Mouse (Mus musculus) small intestine, adult 2 months (tissue): ENCODE measurements around the gene Far1. TPM values are rescaled to one million over a fixed set of nuclear protein-coding genes. Genes with fewer than 3 reads are reported as not detected.

ENCODE experiments used
- H3K27ac ChIP-seq: fragments of 200-500 bp; 2 replicates; pipeline ENCODE4 v1.5.1; 2012; ENCODE audit warnings: low read depth, low read length, control low read depth, inconsistent platforms; ENCODE audit not compliant: insufficient read depth
- H3K27me3 ChIP-seq: fragments of 200-500 bp; 2 replicates; pipeline ENCODE4 v1.6.1; 2012; ENCODE audit warnings: mild to moderate bottlenecking, moderate library complexity, low read length, inconsistent platforms; ENCODE audit not compliant: control insufficient read depth, insufficient read depth
- H3K36me3 ChIP-seq: fragments of 200-500 bp; 2 replicates; pipeline ENCODE4 v1.6.1; 2012; ENCODE audit warnings: mild to moderate bottlenecking, low read length, control low read depth, inconsistent platforms; ENCODE audit not compliant: control insufficient read depth, insufficient read depth
- H3K4me1 ChIP-seq: fragments of 200-500 bp; 2 replicates; pipeline ENCODE4 v1.6.1; 2012; ENCODE audit warnings: low read length, inconsistent platforms, mixed read lengths; ENCODE audit not compliant: control insufficient read depth, insufficient read depth, insufficient read length
- H3K4me3 ChIP-seq: fragments of 200-500 bp; 2 replicates; pipeline ENCODE4 v1.5.1; 2012; ENCODE audit warnings: low read depth, mild to moderate bottlenecking, control low read depth, inconsistent platforms, low read length, moderate library complexity
- CTCF ChIP-seq: fragments of 200-500 bp; IDR thresholded peaks from 2 replicates; pipeline ENCODE4 v1.5.1; 2012; ENCODE audit warnings: low read depth, mild to moderate bottlenecking, control low read depth, inconsistent platforms, low read length, moderate library complexity, mixed read lengths; ENCODE audit not compliant: insufficient replicate concordance, insufficient read length; ENCODE audit errors: extremely low read depth
- POLR2A ChIP-seq: fragments of 200-500 bp; IDR thresholded peaks from 2 replicates; pipeline ENCODE4 v1.6.1; 2012; ENCODE audit warnings: low read depth, mild to moderate bottlenecking, control low read depth, inconsistent platforms, low read length, moderate library complexity
- WGBS: fragments of 180-500 bp; shearing (Covaris S2); methylation state at CpG from one replicate; pipeline ENCODE4 v1.1.7; 2018; 5-methylcytosine and 5-hydroxymethylcytosine counted together
- polyA plus RNA-seq: library from polyadenylated mRNA; depleted of rRNA; stranded (reverse); fragments of >200 nt; gene quantifications from 2 replicates; pipeline ENCODE4 v1.2.3, GENCODE M21; 2012

The Far1 gene
- polyA plus RNA-seq, 1 experiment: 0.51 TPM

- whole genome bisulfite sequencing: 76% methylated on average over 4 of the region's 4 CpGs
- H3K27me3 ChIP-seq: peaks cover 8% of the 10 kb centered on the region; the same call in 1 of the 2 replicates
- H3K36me3 ChIP-seq: no peaks in the 10 kb centered on the region
- no peak overlapping the region for H3K27ac ChIP-seq
- H3K4me3 ChIP-seq: no peak overlapping the region
- H3K4me1 ChIP-seq: no peaks in the 10 kb centered on the region
- no peak for TF ChIP-seq CTCF
Observed at GRCm38 (mm10) chr7:113515831-113516230, 2.2 kb downstream of the Far1 start.

GRCm38 (mm10) chr7:113518419-113518818 lies 4.8 kb downstream of the Far1 start:
- 0 out of 2 replicates have a peak, but pooled peaks cover 2% of the 10 kb centered on the region for H3K27me3 ChIP-seq
- no peaks in the 10 kb centered on the region for H3K4me1 ChIP-seq
- H3K27ac ChIP-seq: no peak overlapping the region
- no peak overlapping the region for H3K4me3 ChIP-seq
- WGBS: 64% methylated on average over 3 of the region's 3 CpGs
- no peak for TF ChIP-seq CTCF
- TF ChIP-seq POLR2A: no peak
- no peaks in the 10 kb centered on the region for H3K36me3 ChIP-seq

- Histone ChIP-seq H3K27me3 (0 out of 2 replicates have a peak, but pooled peaks cover 1% of the 10 kb centered on the region), H3K27ac (no peak overlapping the region), H3K4me3 (no peak overlapping the region), H3K4me1 (no peaks in the 10 kb centered on the region), H3K36me3 (no peaks in the 10 kb centered on the region)
- 80% methylated on average over 2 of the region's 2 CpGs for WGBS
- no peak for TF ChIP-seq POLR2A
- TF ChIP-seq CTCF: no peak
Observed at GRCm38 (mm10) chr7:113518961-113519360, 5.3 kb downstream of the Far1 start.

GRCm38 (mm10) chr7:113543158-113543557 lies 29.5 kb downstream of the Far1 start:
- WGBS: 35% methylated on average over 1 of the region's 1 CpGs
- no peaks in the 10 kb centered on the region for H3K27me3 ChIP-seq
- TF ChIP-seq POLR2A (no peak), CTCF (no peak)
- H3K27ac ChIP-seq: no peak overlapping the region
- H3K4me3 ChIP-seq: no peak overlapping the region
- peaks cover 4% of the 10 kb centered on the region; the same call in 1 of the 2 replicates for H3K36me3 ChIP-seq
- no peaks in the 10 kb centered on the region for H3K4me1 ChIP-seq

GRCm38 (mm10) chr7:113551742-113552463 lies 38.3 kb downstream of the Far1 start:
- TF ChIP-seq POLR2A: no peak
- TF ChIP-seq CTCF: no peak
- Histone ChIP-seq H3K4me3 (no peak overlapping the region), H3K4me1 (no peaks in the 10 kb centered on the region), H3K27me3 (no peaks in the 10 kb centered on the region), H3K27ac (no peak overlapping the region), H3K36me3 (0 out of 2 replicates have a peak, but pooled peaks cover 2% of the 10 kb centered on the region)

GRCm38 (mm10) chr7:113552508-113552907 lies 38.9 kb downstream of the Far1 start:
- WGBS: 95% methylated on average over 2 of the region's 2 CpGs
- H3K27me3 ChIP-seq: no peaks in the 10 kb centered on the region
- H3K4me3 ChIP-seq: no peak overlapping the region
- no peak for TF ChIP-seq CTCF
- TF ChIP-seq POLR2A: no peak
- H3K27ac ChIP-seq: no peak overlapping the region
- H3K4me1 ChIP-seq: no peaks in the 10 kb centered on the region
- no peaks in the 10 kb centered on the region for H3K36me3 ChIP-seq

GRCm38 (mm10) chr7:113556138-113556537 lies 42.5 kb downstream of the Far1 start:
- no peak overlapping the region for H3K4me3 ChIP-seq
- no peaks in the 10 kb centered on the region for H3K27me3 ChIP-seq
- no peak overlapping the region for H3K27ac ChIP-seq
- no peaks in the 10 kb centered on the region for H3K36me3 ChIP-seq
- TF ChIP-seq POLR2A (no peak), CTCF (no peak)
- 57% methylated on average over 1 of the region's 1 CpGs for WGBS
- no peaks in the 10 kb centered on the region for H3K4me1 ChIP-seq

- no peaks in the 10 kb centered on the region for H3K27me3 ChIP-seq
- TF ChIP-seq CTCF (no peak), POLR2A (no peak)
- H3K4me3 ChIP-seq: no peak overlapping the region
- no peak overlapping the region for H3K27ac ChIP-seq
- H3K4me1 ChIP-seq: no peaks in the 10 kb centered on the region
- H3K36me3 ChIP-seq: 0 out of 2 replicates have a peak, but pooled peaks cover 1% of the 10 kb centered on the region
- 26% methylated on average over 1 of the region's 1 CpGs for WGBS
Observed at GRCm38 (mm10) chr7:113566892-113567291, 53.3 kb downstream of the Far1 start.
